Comparison of ENCODE assay signal across 18 mouse cellular contexts in genomic region chr5:127014166-127014565, GRCm38 (mm10).
A peak's percentile ranks its signal among the peaks of the same experiment; 100 is the strongest.
DNase-seq lines count a peak whose midpoint lies in the region; ATAC-seq and TF ChIP-seq lines count a peak whose summit lies in the region.
"Had no signal": no experiment of that assay in that cellular context is flagged by ENCODE, and none has a peak within 500 bp of the region (broad histone marks: within the 10 kb centered on the region; RNA-seq: fewer than 3 reads in every experiment).

No protein-coding gene starts in this region.

- no peak overlapping the region for H3K4me3 ChIP-seq in limb, embryonic 14.5 days (replicated peaks; ENCODE audit: low read length)
- H3K4me3 ChIP-seq in limb, embryonic 10.5 days, result no peak overlapping the region
- no peak overlapping the region for H3K4me3 ChIP-seq in intestine, embryonic 15.5 days (replicated peaks)
- H3K4me3 ChIP-seq: embryonic facial prominence, embryonic 13.5 days; heart, embryonic 13.5 days had no signal

- H3K27me3 ChIP-seq in limb, embryonic 14.5 days (ENCODE audit: control insufficient read depth, insufficient read depth, low read length), result no peaks in the 10 kb centered on the region
- no peaks in the 10 kb centered on the region for H3K27me3 ChIP-seq in limb, embryonic 10.5 days (ENCODE audit: low read depth, poor library complexity, severe bottlenecking)
- H3K27me3 ChIP-seq in intestine, embryonic 15.5 days (replicated peaks), result no peaks in the 10 kb centered on the region
- H3K27me3 ChIP-seq: embryonic facial prominence, embryonic 13.5 days; heart, embryonic 13.5 days had no signal

- ATAC-seq in limb, embryonic 14.5 days (ENCODE audit: low FRiP score, low read depth), result no peak
- ATAC-seq in intestine, embryonic 15.5 days, result no peak
- ATAC-seq: forebrain, embryonic 16.5 days; hindbrain, embryonic 16.5 days had no signal

- no peaks in the 10 kb centered on the region for H3K4me1 ChIP-seq in limb, embryonic 14.5 days (ENCODE audit: control insufficient read depth, insufficient read depth, low read length)
- no peaks in the 10 kb centered on the region for H3K4me1 ChIP-seq in limb, embryonic 10.5 days
- H3K4me1 ChIP-seq in intestine, embryonic 15.5 days (replicated peaks), result no peaks in the 10 kb centered on the region
- H3K4me1 ChIP-seq: heart, embryonic 13.5 days had no signal

- no peak overlapping the region for H3K9ac ChIP-seq in limb, embryonic 14.5 days (ENCODE audit: low read depth, low read length, severe bottlenecking)
- H3K9ac ChIP-seq in intestine, embryonic 15.5 days, result no peak overlapping the region
- H3K9ac ChIP-seq: embryonic facial prominence, embryonic 13.5 days; heart, embryonic 13.5 days had no signal

- DNase-seq in heart, adult 11 months, result peak; percentile 16
- no peak for DNase-seq in heart, adult 8-10 months (ENCODE audit: low spot score)
- DNase-seq in limb, embryonic 14.5 days (ENCODE audit: low spot score), result peak; percentile 32
- DNase-seq in limb, embryonic 10.5 days (ENCODE audit: low spot score), result no peak
- DNase-seq in right cerebral cortex, adult 2 months (ENCODE audit: low spot score in 2 of 2), result peak; percentile 24 to 29
- no peak for DNase-seq in right cerebral cortex, postnatal 25 days
- DNase-seq: adrenal gland, adult 8-10 months; adrenal gland, postnatal 36 days; cerebellum, adult 11-12 months; cerebellum, adult 9-10 months; cerebellum, postnatal 25 days; gastrocnemius, postnatal 14 days; heart, postnatal 36 days had no signal

- no peak overlapping the region for H3K27ac ChIP-seq in limb, embryonic 14.5 days (replicated peaks; ENCODE audit: low read depth, low read length)
- H3K27ac ChIP-seq in limb, embryonic 10.5 days, result no peak overlapping the region
- H3K27ac ChIP-seq in intestine, embryonic 15.5 days, result no peak overlapping the region
- H3K27ac ChIP-seq: embryonic facial prominence, embryonic 13.5 days; heart, embryonic 13.5 days had no signal

- H3K36me3 ChIP-seq in limb, embryonic 14.5 days (ENCODE audit: control insufficient read depth, insufficient read depth, low read length), result no peaks in the 10 kb centered on the region
- no peaks in the 10 kb centered on the region for H3K36me3 ChIP-seq in limb, embryonic 10.5 days
- no peaks in the 10 kb centered on the region for H3K36me3 ChIP-seq in intestine, embryonic 15.5 days
- H3K36me3 ChIP-seq: embryonic facial prominence, embryonic 13.5 days; heart, embryonic 13.5 days had no signal

- H3K9me3 ChIP-seq in limb, embryonic 14.5 days (ENCODE audit: control insufficient read depth, low read length), result no peaks in the 10 kb centered on the region
- no peaks in the 10 kb centered on the region for H3K9me3 ChIP-seq in limb, embryonic 10.5 days (replicated peaks)
- no peaks in the 10 kb centered on the region for H3K9me3 ChIP-seq in intestine, embryonic 15.5 days
- H3K9me3 ChIP-seq: embryonic facial prominence, embryonic 13.5 days had no signal

- H3K4me2 ChIP-seq in limb, embryonic 14.5 days (replicated peaks; ENCODE audit: low read depth, low read length, severe bottlenecking), result no peak overlapping the region
- H3K4me2 ChIP-seq in intestine, embryonic 15.5 days (replicated peaks), result no peak overlapping the region
- H3K4me2 ChIP-seq: embryonic facial prominence, embryonic 13.5 days; heart, embryonic 13.5 days had no signal

- WGBS in limb, embryonic 14.5 days, result 68% methylated on average over 3 of the region's 3 CpGs
- 86% methylated on average over 3 of the region's 3 CpGs for WGBS in limb, embryonic 10.5 days
- 65% methylated on average over 3 of the region's 3 CpGs for WGBS in intestine, embryonic 15.5 days

- TF ChIP-seq POLR2A in limb, embryonic 14.5 days (IDR thresholded peaks at IDR 0.05; ENCODE audit: borderline replicate concordance, extremely low read depth, insufficient read depth, insufficient read length), result no peak

Comparison
In these comparisons a context has a peak if more than half of its experiments do, and no peak if none do; other contexts are left out.
1. DNase-seq: peak in heart, adult 11 months (single experiment), limb, embryonic 14.5 days (single experiment) and right cerebral cortex, adult 2 months (2 of 2); none in heart, adult 8-10 months (single experiment), limb, embryonic 10.5 days (single experiment) and right cerebral cortex, postnatal 25 days (single experiment).